Mouse (Mus musculus) erythroblast, embryonic 14.5 days (primary cell): ENCODE data around the gene Sowaha.

Experiments
- GATA1 ChIP-seq: IDR thresholded peaks from 2 replicates; pipeline ENCODE4 v1.6.1; 2012; ENCODE audit warnings: low read length, inconsistent platforms, mixed read lengths
- TAL1 ChIP-seq: IDR thresholded peaks from 3 replicates; pipeline ENCODE4 v1.6.1; 2012; ENCODE audit warnings: low read length, inconsistent platforms, mixed read lengths

DNA sequence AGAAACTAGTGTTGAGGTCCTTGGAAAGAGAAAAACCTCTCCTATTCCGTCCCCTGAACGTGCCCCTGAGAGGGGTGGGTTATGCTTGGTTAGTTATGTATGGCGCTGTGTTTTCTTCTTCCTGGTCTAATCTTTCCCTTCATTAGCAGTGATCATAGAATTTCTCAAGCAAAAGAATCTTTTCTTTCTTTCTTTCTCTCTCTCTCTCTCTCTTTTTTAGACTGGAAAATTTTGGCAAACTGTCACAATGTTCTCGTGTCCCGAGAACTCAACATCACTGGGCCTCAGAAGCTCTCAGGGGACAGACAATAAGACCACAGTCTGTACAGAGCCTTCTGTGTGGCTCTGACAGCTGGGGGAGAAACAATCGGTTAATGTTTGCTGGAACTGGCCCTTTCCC, 15.3 kb upstream of the Sowaha start:
- no peak for TF ChIP-seq GATA1
- TF ChIP-seq TAL1, result no peak
